Mouse (Mus musculus): Measurements from ENCODE around the gene Cdc42ep1.

The Cdc42ep1 gene

DNA sequence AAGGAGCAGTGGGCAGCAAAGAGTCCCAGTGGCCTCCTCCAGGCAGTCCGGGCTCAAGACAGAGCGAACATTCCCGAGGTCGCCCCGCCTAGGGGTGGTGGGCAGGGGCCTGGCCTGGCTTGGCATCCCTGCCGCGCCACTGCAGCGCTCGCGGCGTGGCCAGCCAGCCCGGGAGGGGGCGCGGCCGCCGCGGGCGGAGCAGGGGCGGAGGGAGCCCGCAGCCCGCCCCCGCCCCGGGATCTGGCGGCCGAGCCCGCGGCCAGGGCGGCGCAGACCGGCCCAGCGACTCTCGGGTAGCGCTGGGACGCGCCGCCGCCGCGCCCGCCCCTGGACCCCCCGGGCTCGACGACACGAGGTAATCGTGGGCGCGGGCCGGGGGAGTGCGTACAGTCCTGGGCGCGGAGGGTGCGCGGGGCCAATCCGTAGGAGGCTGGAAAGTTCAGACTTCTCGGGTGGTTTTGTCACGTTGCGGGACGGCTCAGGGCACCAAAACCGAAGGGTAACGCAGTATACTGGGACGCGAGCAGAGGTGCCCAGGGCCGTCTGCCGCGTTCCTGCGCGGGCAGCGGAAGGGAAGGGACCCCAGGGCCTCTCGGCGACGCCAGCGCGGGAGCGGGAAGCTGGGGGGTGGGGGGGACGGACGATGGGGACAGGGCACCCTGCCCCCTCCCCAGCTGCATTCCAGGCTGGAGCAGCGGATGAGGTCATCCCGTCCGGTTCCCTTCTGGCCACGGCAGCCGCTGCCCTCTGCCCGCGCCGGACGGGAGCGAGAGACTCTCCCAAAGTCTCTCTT, at the start of gene Cdc42ep1:
Cdc42ep1 (plus strand) TSS at position 254 of the 793 bp plus-strand sequence.
- no peak for DNase-seq (ENCODE audit: low spot score in 2 of 2)

DNA sequence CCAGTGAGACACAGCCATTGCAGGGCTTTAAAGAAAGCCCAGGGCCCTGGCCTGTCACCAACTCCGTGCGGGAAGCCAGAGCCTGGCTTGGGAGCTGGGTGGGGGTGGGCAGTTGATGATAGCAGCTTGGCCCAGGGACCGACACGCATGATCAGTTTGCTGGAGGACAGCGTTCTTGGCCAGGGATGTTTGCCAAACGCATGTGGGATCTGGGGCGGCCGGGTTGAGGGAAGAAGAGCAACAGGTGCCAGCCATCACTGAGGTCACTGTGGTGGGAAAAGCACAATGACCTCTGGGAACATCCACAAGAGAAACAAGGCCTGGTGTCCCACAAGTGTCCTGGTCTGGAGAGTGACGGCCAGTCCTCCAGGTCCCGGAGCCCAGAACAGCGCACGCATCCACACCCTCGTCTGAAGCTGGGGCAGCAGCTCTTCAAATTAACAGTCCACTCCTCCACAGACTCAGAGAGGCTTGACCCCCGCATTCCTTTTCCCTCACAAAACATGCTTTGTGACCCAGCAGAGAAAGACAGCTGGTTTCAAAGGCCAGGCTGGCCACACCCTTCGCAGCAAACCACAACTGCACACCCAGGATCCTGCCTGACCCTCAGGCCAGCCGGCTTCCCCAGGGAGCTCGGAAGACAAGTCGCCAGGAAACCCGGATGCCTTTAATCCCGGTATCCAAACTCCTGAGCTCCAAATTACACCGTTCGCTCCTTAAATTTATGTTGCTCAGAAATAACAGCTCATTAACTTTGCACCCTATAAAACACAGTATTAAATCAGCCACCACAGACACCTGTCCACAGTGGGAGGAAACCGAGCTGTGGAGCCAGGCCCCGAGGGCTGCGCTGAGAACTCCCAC, 46.0 kb upstream of the Cdc42ep1 start:
- peak in 1 of 2 experiments; percentile 77 for DNase-seq (ENCODE audit: low spot score in 2 of 2)

DNA sequence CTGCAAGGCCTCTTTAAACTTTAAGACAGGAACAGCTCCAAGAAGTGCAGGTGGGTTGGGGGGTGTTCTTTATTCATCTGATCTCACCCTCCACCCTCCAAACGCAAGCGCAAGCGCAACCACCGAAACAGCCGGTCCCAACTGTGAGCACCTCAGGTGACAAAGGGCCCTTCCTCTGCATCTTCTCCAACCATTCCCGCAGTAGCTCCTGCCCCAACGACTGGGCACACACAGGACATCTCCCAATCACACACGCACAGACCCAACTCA, 45.4 kb upstream of the Cdc42ep1 start:
- no peak for DNase-seq (ENCODE audit: low spot score in 2 of 2)

DNA sequence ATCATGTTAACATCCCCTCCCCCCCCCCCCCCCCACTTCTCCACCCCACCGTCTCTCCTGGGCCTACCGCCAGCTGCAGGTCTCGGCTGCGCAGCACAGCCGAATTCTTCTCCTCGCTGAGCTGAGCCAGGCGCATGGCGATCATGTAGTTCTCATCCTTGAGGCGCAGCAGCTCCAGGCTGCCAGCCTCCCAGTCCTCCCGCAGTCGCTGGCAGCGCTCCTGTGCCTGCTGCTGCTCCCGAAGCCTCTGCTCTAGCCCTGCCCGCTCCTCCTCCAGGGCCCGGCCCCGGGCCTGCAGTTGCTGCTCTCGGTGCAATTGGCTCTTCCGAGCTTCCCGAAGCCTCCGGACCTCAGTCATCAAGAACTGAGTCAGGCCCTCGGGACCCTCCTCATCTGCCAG, 43.4 kb upstream of the Cdc42ep1 start:
- peak in 1 of 2 experiments; percentile 65 for DNase-seq (ENCODE audit: low spot score in 2 of 2)

DNA sequence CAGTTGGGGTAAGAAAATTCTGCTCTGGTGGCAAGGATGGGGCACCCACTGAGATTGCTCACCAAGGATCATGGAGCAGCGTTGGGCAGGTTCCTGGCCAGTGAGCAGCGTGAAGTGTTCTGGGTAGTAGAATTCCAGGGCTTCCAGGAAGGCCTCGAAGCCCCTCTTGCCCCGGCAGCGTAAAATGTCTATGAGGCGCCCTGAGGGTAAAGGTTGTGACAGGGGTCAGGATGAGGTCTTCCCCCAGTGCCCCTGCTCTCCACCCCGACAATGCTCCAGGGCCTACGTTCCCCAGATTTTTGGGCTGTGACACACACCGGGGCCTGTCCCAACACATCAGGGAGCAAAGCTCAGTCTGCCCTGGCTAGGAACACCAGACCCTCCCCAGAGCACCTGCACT, 40.9 kb upstream of the Cdc42ep1 start:
- no peak for DNase-seq (ENCODE audit: low spot score in 2 of 2)

DNA sequence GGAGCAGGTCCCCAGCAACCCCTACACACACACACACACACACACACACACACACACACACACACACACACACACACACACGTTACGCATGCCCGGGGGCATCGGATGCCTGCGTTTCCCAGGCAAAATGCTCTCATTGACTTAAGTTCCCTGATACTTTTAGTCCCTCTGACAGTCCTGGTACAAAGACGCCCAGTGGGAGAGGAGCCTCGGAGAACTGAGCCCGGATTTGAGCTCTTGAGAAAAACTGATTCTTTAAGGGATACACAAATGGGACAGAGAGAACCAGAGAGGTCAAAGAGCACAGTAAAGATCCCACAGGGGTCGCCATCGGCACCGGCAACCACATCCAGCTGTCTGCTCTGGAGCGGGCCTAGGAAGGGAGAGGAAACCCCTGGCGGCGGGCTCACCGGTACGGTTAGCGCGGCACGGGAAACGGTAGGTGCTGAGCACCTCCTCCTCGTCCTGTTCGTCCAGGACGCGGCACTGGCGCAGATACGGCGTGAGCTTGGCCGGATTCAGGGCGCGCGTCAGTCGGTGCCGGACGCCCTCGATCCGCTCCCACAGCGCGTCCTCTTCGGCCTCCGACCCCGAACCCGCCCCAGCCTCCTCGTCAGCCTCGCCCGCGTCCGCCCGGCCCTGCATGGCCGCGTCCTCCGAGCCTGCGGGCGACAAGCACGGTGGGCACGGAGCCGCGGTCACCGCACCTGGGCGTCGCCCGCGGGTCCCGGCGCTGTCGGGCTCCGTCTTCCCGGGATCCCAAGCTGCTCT, 40.3 kb upstream of the Cdc42ep1 start:
- DNase-seq (ENCODE audit: low spot score in 2 of 2) = no peak

DNA sequence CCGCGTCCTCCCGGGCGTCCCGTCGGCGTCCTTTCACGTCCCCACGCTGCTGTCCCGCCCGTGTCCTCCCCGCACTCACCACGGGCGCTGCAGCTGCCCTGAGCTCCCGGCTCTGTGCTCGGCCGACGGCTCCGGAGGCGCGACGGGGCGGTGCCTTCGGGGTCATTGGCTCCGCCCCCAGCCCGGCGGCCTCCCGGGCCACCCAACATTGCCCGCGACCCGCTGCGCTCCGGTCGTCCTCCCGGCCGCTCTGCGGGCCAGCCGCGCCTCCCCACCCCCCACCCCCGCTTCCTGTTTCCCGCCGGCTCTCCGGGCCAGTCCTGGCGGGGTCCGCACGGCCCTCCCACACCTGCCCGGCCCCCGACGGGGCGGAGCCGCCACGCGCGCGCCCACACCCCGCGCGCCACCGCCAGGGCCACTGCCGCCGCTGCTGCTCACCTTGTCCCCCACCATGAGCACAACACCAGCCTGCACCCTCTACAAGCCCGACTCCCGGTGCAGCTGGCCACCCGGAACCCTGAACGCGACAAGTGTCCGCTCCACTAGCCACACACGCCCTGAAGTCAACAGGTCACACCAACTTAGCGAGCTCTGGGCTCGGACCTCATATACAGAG, 39.5 kb upstream of the Cdc42ep1 start, which contains the start of gene Card10:
Card10 (minus strand) TSS at position 267 of the 616 bp plus-strand sequence.
- no peak for DNase-seq (ENCODE audit: low spot score in 2 of 2)

DNA sequence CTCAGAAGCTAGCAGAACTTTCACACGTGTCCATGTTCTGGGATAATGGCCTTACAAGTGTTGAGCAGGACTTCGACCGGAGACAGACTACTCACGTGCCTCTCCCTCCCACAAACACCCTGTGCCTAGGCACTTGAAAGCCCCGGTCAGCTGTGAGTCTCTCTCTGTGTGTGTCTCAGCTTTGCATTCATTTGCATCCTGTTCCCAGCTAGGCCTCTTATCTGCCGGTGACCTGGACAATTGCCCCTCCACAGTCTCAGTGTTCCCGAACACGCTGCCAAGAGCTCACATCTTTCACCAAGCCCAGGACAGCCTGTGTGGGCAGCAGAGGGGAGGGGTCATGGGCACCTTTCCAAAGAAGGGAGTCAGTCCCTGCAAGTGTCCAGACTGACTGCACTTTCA, 38.9 kb upstream of the Cdc42ep1 start:
- DNase-seq (ENCODE audit: low spot score in 2 of 2) = no peak

DNA sequence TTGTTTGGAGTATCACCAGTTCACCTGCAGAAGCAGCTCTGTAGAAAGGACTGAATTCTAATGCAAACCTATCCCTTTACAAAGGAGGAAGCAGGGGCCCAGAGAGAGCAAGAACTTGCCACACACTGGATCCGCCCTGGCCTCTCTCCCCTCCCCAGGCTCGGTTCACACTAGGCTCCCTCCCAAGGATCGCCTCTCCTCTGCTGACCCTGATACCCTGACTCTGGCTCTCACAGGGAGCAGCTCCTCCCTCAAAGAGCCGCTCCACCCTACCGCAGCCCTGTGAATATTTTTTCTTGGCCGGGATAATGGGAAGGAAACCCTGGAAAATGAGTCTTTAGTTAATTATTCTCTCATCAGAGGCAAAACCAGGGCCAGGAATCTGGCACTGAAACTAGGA, 38.1 kb upstream of the Cdc42ep1 start:
- no peak for DNase-seq (ENCODE audit: low spot score in 2 of 2)

DNA sequence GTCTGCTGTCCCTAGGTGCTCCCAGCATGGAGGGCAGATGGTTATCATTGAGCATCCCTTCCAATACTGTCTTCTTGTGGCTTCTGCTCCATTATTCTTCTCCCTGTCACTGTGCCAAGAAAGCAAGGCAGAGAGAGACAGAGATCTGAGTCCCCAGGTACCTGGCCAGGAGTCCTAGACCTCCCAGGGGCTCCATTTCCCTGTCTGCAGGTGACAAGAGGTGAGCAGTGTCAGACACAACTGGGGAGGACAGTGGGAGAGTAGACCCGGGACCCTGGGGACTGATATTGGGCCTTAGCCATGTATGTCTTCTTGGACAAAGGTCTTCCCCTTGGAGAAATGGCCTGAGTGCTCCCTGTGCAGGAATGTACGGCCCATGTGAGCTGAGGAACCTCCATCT, 37.1 kb upstream of the Cdc42ep1 start:
- DNase-seq (ENCODE audit: low spot score in 2 of 2) = no peak

DNA sequence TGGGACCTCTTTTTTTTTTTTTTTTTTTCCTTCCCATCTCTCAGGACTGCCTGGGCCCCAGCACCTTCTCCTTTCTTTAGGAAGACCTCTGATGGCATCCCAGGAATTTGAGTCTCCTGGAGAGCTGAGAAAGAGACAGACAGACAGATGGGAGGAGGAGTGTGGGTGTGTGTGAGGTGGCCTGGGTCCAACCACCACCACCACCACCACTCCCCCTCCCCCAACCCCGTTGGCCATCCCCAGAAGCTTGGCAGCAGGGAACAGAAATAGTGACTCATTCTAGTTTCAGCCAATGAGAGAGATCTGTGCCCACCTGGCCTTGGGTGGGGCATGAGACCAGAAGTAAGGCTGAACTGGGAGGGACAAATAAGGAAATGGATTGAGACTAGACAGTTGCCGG, 35.8 kb upstream of the Cdc42ep1 start:
- no peak for DNase-seq (ENCODE audit: low spot score in 2 of 2)

DNA sequence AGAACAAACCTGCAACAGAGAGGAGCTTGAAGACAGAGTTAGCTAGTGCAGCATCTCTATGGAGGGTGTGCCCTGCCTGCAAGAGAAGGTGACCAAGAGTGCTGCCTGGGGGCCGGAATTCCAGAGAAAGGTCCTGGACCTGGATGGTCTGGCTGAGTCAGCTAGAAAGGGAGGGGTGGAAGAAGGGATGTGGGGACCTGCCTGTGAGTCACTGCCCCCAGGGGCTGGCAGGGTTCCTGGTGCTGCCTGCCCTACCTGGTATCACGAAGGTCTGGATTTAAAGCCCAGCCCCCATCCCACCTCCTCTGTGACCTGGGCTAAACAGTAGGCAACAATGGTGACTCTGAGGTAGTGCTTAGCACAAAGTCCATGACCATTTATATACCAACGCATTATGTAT, 35.3 kb upstream of the Cdc42ep1 start:
- DNase-seq (ENCODE audit: low spot score in 2 of 2) = no peak

DNA sequence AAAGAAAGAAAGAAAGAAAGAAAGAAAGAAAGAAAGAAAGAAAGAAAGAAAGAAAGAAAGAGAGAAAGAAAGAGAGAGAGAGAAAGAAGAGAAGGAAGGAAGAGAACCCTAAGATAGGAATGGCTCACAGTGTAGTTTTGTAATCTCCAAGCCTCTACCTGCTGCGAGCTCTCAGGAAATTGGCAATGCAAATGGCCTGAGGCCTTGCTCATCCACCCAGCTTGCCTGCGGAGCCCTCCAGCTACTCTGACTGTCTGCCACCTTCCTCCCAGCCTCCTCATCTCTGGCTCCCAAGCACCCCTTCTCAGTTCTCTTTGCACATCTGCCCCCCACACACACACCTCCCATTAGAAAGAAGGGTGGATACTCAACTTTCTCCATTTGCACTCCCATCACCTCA, 33.4 kb upstream of the Cdc42ep1 start:
- DNase-seq (ENCODE audit: low spot score in 2 of 2) = no peak

DNA sequence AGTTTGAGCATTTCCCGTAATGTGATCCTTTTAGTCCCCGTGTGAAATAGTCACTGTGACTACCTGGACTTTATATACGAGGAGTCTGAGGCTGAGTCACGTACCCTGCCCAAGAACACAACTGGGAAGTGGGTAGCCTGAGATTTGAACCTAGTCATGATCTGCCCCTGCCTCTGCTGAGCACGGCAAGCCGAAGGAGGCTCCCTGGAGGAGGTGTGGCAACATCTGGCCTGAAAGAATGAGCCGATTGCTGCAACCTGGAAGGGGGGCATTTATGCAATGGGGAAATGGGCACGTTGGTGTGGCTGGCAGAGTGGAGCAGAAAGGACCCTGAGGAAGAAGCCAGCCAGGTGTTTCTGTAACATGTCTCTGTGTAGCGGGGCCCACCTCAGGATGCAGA, 32.7 kb upstream of the Cdc42ep1 start:
- DNase-seq (ENCODE audit: low spot score in 2 of 2) = no peak

DNA sequence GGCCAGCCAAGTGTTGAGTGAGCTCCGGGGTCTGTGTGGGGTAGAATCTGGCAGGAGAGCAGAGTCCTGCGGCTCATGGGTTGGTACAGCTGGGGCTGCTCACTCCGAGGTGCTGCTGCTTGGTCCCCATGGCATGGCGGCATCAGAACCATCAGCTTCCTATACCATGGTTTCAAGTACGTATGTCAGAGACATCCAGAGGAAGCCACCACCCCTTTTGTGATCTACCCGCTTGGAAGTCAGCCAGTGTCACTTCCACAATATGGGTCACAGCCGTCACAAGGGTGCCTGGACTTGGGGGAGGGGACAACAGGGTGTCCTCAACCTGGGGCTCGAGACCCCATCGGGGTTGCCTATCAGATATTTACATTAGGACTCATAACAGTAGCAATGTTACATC, 32.3 kb upstream of the Cdc42ep1 start:
- DNase-seq (ENCODE audit: low spot score in 2 of 2) = no peak

DNA sequence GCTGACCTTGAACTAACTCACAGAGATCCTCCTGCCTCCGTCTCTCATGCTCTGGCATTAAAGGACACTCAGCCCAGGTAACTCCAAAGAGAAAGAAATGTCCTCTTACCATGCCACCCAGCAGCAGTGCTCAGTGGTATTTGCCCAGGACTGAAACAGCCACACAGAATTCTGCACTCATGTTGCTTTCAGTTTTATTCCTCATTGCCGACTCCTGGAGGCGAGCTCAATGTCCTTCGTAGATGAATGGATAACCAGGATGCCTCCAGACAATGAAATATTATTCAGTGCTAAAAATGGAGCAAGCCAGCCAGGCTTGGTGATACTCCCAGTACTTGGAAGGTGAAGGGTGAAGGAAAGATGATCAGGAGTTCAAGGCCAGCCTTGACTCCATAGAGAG, 28.8 kb upstream of the Cdc42ep1 start:
- no peak for DNase-seq (ENCODE audit: low spot score in 2 of 2)

DNA sequence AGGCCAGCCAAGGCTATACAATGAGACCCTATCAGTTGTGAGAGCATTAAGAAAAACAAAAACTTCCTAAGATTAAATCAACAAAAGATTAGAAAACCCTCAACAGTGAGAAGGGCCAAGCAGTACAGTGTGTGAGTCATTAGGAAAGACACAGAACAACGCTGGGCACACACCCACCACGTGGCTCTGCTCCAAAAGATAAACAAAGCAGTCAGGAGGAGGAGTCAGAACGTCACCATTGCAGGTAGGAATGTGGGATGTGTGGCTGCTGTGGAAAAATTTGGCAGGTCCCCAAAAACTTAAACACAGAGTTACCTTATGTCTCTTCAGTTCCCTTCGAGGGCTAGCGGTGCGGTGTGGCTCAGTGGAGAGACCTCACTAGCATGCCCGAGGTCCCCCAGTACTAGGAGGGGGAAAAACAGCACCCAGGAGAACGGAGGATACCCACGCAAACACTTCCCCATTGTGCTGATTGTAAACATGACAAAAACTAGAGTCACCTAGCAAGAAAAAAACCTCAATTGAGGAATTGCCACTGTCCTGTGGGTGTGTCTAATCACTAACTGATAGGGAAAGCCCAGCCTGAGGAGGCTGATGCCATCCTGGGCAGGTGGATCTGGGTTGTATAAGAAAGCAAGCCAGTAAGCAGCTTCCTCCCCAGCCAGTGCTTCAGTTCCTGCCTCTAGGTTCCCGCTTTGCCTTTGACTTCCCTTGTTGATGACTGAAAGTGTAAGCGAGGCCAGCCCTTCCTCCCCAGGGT, 26.9 kb upstream of the Cdc42ep1 start:
- DNase-seq (ENCODE audit: low spot score in 2 of 2) = no peak

DNA sequence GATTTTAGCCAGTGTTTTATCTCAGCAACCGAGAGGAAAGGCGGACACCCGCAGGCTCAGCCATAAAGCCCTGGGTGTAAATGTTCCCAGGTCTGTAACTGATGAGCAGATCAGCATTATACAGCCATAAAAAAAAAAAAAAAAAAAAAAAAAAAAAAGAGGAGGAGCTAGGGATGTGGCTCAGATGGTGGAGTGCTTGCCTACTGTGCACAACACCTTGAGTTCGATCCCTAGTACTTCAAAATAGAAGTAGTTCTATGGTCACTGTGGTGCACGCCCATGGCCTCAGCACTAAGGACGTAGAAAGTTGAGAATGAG, 26.4 kb upstream of the Cdc42ep1 start:
- DNase-seq (ENCODE audit: low spot score in 2 of 2) = no peak

DNA sequence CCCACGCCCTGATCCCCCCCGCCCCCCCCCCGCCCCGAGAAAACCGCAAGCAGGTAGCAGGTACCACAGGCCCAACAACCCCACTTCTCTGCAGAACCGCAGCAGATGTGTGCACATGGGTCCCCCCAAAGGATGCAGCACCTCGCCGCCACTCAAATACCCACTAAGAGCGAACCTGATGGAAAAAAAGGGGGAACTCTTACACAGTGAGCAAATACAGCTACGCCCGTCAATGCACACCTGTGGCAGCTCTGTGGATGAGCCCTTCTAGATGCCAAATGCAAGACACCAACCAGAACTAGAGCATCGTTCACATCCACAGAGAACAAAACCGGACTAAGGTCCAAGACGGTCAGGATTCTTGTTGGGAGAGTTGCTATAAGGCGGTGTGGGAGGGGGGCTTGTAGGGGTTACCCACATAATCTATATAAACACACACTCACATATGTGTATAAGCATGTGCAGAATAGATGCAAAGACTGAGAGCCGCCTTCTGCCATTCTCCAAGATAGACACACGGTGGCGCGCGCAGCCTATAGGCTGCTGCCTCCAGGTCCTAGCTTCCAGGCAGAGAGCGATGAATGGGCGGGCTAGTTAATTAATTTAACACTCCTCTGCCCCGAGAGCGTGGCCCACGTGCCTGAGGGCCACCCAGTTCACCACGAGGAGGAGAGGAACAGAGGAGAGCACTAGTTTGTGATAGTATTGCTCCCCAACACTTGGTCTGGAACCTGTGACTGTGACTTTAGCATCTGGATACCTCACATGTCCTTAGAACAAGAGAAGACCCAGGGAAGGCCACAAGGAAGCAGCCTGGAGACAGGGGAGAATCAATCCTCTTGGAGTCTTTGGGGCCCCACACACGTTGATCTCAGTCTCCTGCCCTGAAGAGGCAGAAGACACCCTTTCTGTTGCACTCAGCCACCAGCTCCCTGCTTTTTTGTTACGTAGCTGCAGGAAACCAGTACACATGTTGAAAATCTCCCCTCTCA, 15.9 kb upstream of the Cdc42ep1 start:
- DNase-seq (ENCODE audit: low spot score in 2 of 2) = peak in 1 of 2 experiments; percentile 74

DNA sequence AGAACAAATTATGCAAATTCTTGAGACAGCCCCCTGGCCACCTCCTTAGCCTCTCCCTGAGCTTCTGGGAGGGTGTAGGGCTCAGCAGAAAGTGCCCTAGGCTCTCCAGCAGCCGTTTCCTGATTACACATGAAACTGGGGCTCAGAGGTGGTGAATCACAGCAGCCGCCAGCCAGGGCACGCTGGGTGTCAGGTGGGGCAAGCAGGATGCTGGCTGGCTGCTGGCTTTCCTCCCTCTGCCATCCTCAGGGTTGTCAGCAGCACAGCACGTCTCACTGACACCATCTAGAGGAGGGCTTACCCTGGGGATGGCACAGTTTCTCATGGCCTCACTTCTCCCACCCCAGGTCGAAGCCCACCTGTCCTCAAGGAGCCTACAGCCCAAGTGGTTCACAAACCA, 14.1 kb upstream of the Cdc42ep1 start:
- DNase-seq (ENCODE audit: low spot score in 2 of 2) = no peak

All from cerebellum, postnatal 4 days (tissue).